Mouse (Mus musculus): ENCODE results near the gene Scg5.

The Scg5 gene

GRCm38 (mm10) chr2:113828943-113829882 is at the start of gene Scg5:
TSS of gene Scg5 (minus strand) at chr2:113829121.
- peak; percentile 26 for DNase-seq

GRCm38 (mm10) chr2:113870115-113870514 is 41.2 kb upstream of the Scg5 start:
- DNase-seq: no peak

- no peak for DNase-seq
Observed at GRCm38 (mm10) chr2:113868404-113868803, 39.5 kb upstream of the Scg5 start.

- DNase-seq: no peak
Observed at GRCm38 (mm10) chr2:113866155-113866554, 37.2 kb upstream of the Scg5 start.

- DNase-seq: no peak
Observed at GRCm38 (mm10) chr2:113849141-113849540, 20.2 kb upstream of the Scg5 start.

GRCm38 (mm10) chr2:113848245-113849121 is 19.6 kb upstream of the Scg5 start, which contains the start of gene Arhgap11a:
TSS of gene Arhgap11a (minus strand) at chr2:113848661.
- peak; percentile 92 for DNase-seq

- DNase-seq: peak; percentile 16
Observed at GRCm38 (mm10) chr2:113847678-113848244, 18.8 kb upstream of the Scg5 start.

GRCm38 (mm10) chr2:113845081-113845480 is 16.2 kb upstream of the Scg5 start:
- no peak for DNase-seq

- no peak for DNase-seq
Observed at GRCm38 (mm10) chr2:113841656-113842437, 12.9 kb upstream of the Scg5 start.

- DNase-seq: no peak
Observed at GRCm38 (mm10) chr2:113839488-113839887, 10.6 kb upstream of the Scg5 start.

GRCm38 (mm10) chr2:113835219-113835618 is 6.3 kb upstream of the Scg5 start:
- DNase-seq: no peak

- no peak for DNase-seq
Observed at GRCm38 (mm10) chr2:113828086-113828942, 607 bp downstream of the Scg5 start.

- peak; percentile 23 for DNase-seq
Observed at GRCm38 (mm10) chr2:113823909-113824308, 5.0 kb downstream of the Scg5 start.

- DNase-seq: no peak
Observed at GRCm38 (mm10) chr2:113822367-113822766, 6.6 kb downstream of the Scg5 start.

GRCm38 (mm10) chr2:113821176-113821734 is 7.7 kb downstream of the Scg5 start:
- no peak for DNase-seq

GRCm38 (mm10) chr2:113820117-113820516 is 8.8 kb downstream of the Scg5 start:
- no peak for DNase-seq

- no peak for DNase-seq
Observed at GRCm38 (mm10) chr2:113817681-113818606, 11.0 kb downstream of the Scg5 start.

GRCm38 (mm10) chr2:113807640-113808039 is 21.3 kb downstream of the Scg5 start:
- DNase-seq: peak; percentile 23

- DNase-seq: no peak
Observed at GRCm38 (mm10) chr2:113806851-113807577, 21.9 kb downstream of the Scg5 start.

Measured in thymus, postnatal 14 days (tissue).